Mouse (Mus musculus) limb, embryonic 10.5 days (tissue): ENCODE results near the gene Paqr8. TPM values are rescaled to one million over a fixed set of nuclear protein-coding genes. Genes with fewer than 3 reads are reported as not detected.

Source experiments
- polyA plus RNA-seq: library from polyadenylated mRNA; unstranded; fragments of >200 nt; fragmentation: Nextera tagmentation; extraction: Ambion mirVana; gene quantifications from 2 replicates; pipeline ENCODE4 v1.2.1, GENCODE M21; 2016

Paqr8 gene
- polyA plus RNA-seq, 1 experiment from 2014 or later = 3.7 TPM

Other genes starting within 250 kb of the Paqr8 start
- not detected in 2 replicates for gene Il17a, start 159.7 kb upstream of the Paqr8 start, polyA plus RNA-seq
- gene Il17f, start 100.0 kb upstream of the Paqr8 start, polyA plus RNA-seq = not detected in 2 replicates
- 282 and 290 TPM in 2 replicates for gene Mcm3, start 70.3 kb upstream of the Paqr8 start, polyA plus RNA-seq
- 1.5 and 1.7 TPM in 2 replicates for gene Efhc1, start 61.0 kb downstream of the Paqr8 start, polyA plus RNA-seq
- 5.1 and 6.1 TPM in 2 replicates for gene Tram2, start 188.6 kb downstream of the Paqr8 start, polyA plus RNA-seq